Mouse (Mus musculus): Measurements from ENCODE around the gene Itga11. TPM values are rescaled to one million over a fixed set of nuclear protein-coding genes. Genes with fewer than 3 reads are reported as not detected.

The Itga11 gene
- polyA plus RNA-seq, 1 experiment from 2014 or later = 1.4 TPM

- H3K4me2 ChIP-seq (replicated peaks; ENCODE audit: low read depth, low read length) = no peak overlapping the region
- no peak overlapping the region for H3K4me3 ChIP-seq (ENCODE audit: low read depth, low read length)
- H3K9me3 ChIP-seq (ENCODE audit: control insufficient read depth, low read depth, low read length) = no peaks in the 10 kb centered on the region
- 59% methylated on average over 6 of the region's 6 CpGs for WGBS
- no peak for ATAC-seq (ENCODE audit: insufficient number of reproducible peaks, insufficient read depth, low FRiP score, low read depth)
- no peak overlapping the region for H3K27ac ChIP-seq (ENCODE audit: low read length)
- H3K36me3 ChIP-seq (ENCODE audit: control insufficient read depth, insufficient read depth, low read length) = no peaks in the 10 kb centered on the region
- no peaks in the 10 kb centered on the region for H3K27me3 ChIP-seq (ENCODE audit: control insufficient read depth, insufficient read depth, low read length)
- no peaks in the 10 kb centered on the region for H3K4me1 ChIP-seq (ENCODE audit: control insufficient read depth, insufficient read depth, low read length)
- no peak overlapping the region for H3K9ac ChIP-seq (replicated peaks; ENCODE audit: low read depth, low read length)
These were observed 45.1 kb downstream of the Itga11 start for GRCm38 (mm10) chr9:62722716-62723115.

DNA sequence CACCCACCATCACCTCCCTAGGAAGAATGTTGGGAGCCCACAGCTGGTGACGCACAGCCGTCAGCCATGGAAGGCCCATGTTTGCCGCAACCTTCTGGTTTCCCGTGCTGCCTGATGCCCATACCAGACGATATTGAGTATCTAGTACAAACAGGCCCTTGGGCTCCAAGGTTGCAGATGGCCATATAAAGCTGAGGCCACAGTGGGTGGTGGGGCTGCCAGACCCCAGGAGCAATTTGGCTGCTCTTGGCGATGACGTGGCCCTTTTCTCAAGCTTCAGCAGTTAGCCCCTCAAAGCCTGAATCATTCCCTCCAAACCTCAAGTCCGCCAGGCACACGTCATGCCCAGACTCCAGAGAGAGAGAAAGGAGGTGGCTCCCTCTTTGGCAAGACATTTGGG, 46.5 kb downstream of the Itga11 start:
- Histone ChIP-seq H3K27ac (ENCODE audit: low read length) (no peak overlapping the region), H3K9me3 (ENCODE audit: control insufficient read depth, low read depth, low read length) (no peaks in the 10 kb centered on the region), H3K27me3 (ENCODE audit: control insufficient read depth, insufficient read depth, low read length) (no peaks in the 10 kb centered on the region), H3K9ac (replicated peaks; ENCODE audit: low read depth, low read length) (no peak overlapping the region), H3K36me3 (ENCODE audit: control insufficient read depth, insufficient read depth, low read length) (no peaks in the 10 kb centered on the region), H3K4me2 (replicated peaks; ENCODE audit: low read depth, low read length) (no peak overlapping the region), H3K4me3 (ENCODE audit: low read depth, low read length) (no peak overlapping the region), H3K4me1 (ENCODE audit: control insufficient read depth, insufficient read depth, low read length) (no peaks in the 10 kb centered on the region)
- no peak for ATAC-seq (ENCODE audit: insufficient number of reproducible peaks, insufficient read depth, low FRiP score, low read depth)
- 93% methylated on average over 9 of the region's 9 CpGs for WGBS

- Histone ChIP-seq H3K4me3 (ENCODE audit: low read depth, low read length) (no peak overlapping the region), H3K4me2 (replicated peaks; ENCODE audit: low read depth, low read length) (no peak overlapping the region), H3K9ac (replicated peaks; ENCODE audit: low read depth, low read length) (no peak overlapping the region), H3K27ac (ENCODE audit: low read length) (no peak overlapping the region), H3K4me1 (ENCODE audit: control insufficient read depth, insufficient read depth, low read length) (no peaks in the 10 kb centered on the region), H3K27me3 (ENCODE audit: control insufficient read depth, insufficient read depth, low read length) (no peaks in the 10 kb centered on the region), H3K9me3 (ENCODE audit: control insufficient read depth, low read depth, low read length) (no peaks in the 10 kb centered on the region), H3K36me3 (ENCODE audit: control insufficient read depth, insufficient read depth, low read length) (no peaks in the 10 kb centered on the region)
- WGBS = 30% methylated on average over 5 of the region's 5 CpGs
- ATAC-seq (ENCODE audit: insufficient number of reproducible peaks, insufficient read depth, low FRiP score, low read depth) = no peak
These were observed 47.6 kb downstream of the Itga11 start for GRCm38 (mm10) chr9:62725247-62725646.

DNA sequence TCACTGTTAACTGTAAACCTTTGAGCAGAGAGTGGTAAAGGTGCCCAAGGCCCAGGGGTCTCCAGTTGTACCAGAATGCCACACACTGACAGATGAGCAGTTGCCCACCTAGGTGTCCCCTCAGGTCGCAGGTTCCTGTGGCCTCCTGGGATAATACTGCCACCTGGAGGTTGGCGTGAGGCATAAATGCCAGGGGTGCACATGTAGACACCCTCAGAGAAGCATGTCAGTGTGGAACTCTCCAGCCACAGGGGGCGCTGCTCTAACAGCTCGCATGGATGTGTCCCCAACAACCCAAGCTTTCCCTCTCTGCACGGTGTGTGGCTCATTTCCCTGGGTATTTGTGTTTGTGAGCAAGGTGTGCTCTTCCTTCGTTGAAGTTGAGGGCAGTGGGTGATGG, 48.8 kb downstream of the Itga11 start:
- WGBS = 57% methylated on average over 6 of the region's 6 CpGs
- H3K27ac ChIP-seq (ENCODE audit: low read length) = no peak overlapping the region
- H3K36me3 ChIP-seq (ENCODE audit: control insufficient read depth, insufficient read depth, low read length) = no peaks in the 10 kb centered on the region
- no peak overlapping the region for H3K4me3 ChIP-seq (ENCODE audit: low read depth, low read length)
- H3K4me2 ChIP-seq (replicated peaks; ENCODE audit: low read depth, low read length) = no peak overlapping the region
- no peaks in the 10 kb centered on the region for H3K9me3 ChIP-seq (ENCODE audit: control insufficient read depth, low read depth, low read length)
- ATAC-seq (ENCODE audit: insufficient number of reproducible peaks, insufficient read depth, low FRiP score, low read depth) = no peak
- no peaks in the 10 kb centered on the region for H3K27me3 ChIP-seq (ENCODE audit: control insufficient read depth, insufficient read depth, low read length)
- no peaks in the 10 kb centered on the region for H3K4me1 ChIP-seq (ENCODE audit: control insufficient read depth, insufficient read depth, low read length)
- no peak overlapping the region for H3K9ac ChIP-seq (replicated peaks; ENCODE audit: low read depth, low read length)

DNA sequence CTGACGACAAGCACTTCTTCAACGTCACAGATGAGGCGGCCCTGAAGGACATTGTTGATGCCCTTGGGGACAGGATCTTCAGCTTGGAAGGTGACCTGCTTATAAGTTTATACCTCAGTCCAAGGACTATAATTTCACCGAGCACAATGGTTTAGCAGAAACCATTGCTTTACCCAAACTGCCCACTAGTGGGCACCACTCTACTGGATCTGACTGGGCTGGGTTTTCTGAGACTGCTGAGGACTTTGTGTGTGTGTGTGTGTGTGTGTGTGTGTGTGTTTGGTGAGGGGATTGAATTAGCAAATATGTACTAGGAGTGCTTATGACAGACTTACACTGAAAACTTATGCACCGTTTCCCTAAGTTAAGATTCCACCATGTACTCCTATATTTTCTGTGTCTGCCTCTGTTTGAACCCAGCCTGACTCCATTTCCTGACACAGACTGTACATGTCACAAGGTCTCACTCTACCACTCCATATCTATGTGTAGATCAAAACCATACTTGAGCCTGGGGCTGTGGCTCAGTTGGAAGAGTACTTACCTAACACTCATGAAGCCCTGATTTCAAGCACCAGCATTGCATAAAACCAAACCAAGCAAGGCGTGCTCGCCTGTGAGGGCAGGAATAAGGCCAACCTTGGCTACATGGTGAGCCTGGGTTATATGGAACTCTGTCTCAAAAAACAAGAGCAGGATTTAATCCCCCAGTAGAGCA, 67.1 kb downstream of the Itga11 start:
- 57% methylated on average over 7 of the region's 7 CpGs for WGBS
- no peaks in the 10 kb centered on the region for H3K27me3 ChIP-seq (ENCODE audit: control insufficient read depth, insufficient read depth, low read length)
- no peaks in the 10 kb centered on the region for H3K36me3 ChIP-seq (ENCODE audit: control insufficient read depth, insufficient read depth, low read length)
- H3K9ac ChIP-seq (replicated peaks; ENCODE audit: low read depth, low read length) = no peak overlapping the region
- no peaks in the 10 kb centered on the region for H3K9me3 ChIP-seq (ENCODE audit: control insufficient read depth, low read depth, low read length)
- H3K4me1 ChIP-seq (ENCODE audit: control insufficient read depth, insufficient read depth, low read length) = peaks cover 3% of the 10 kb centered on the region; the same call in 1 of the 2 replicates
- H3K4me3 ChIP-seq (ENCODE audit: low read depth, low read length) = no peak overlapping the region
- no peak overlapping the region for H3K4me2 ChIP-seq (replicated peaks; ENCODE audit: low read depth, low read length)
- no peak for ATAC-seq (ENCODE audit: insufficient number of reproducible peaks, insufficient read depth, low FRiP score, low read depth)
- H3K27ac ChIP-seq (ENCODE audit: low read length) = no peak overlapping the region

GRCm38 (mm10) chr9:62746646-62747045, 69.0 kb downstream of the Itga11 start:
- ATAC-seq (ENCODE audit: insufficient number of reproducible peaks, insufficient read depth, low FRiP score, low read depth) = no peak
- Histone ChIP-seq H3K27ac (ENCODE audit: low read length) (no peak overlapping the region), H3K27me3 (ENCODE audit: control insufficient read depth, insufficient read depth, low read length) (no peaks in the 10 kb centered on the region), H3K4me1 (ENCODE audit: control insufficient read depth, insufficient read depth, low read length) (peaks cover 3% of the 10 kb centered on the region; the same call in 1 of the 2 replicates), H3K4me3 (ENCODE audit: low read depth, low read length) (no peak overlapping the region), H3K9ac (replicated peaks; ENCODE audit: low read depth, low read length) (no peak overlapping the region), H3K36me3 (ENCODE audit: control insufficient read depth, insufficient read depth, low read length) (no peaks in the 10 kb centered on the region), H3K9me3 (ENCODE audit: control insufficient read depth, low read depth, low read length) (no peaks in the 10 kb centered on the region), H3K4me2 (replicated peaks; ENCODE audit: low read depth, low read length) (no peak overlapping the region)
- 67% methylated on average over 6 of the region's 6 CpGs for WGBS

DNA sequence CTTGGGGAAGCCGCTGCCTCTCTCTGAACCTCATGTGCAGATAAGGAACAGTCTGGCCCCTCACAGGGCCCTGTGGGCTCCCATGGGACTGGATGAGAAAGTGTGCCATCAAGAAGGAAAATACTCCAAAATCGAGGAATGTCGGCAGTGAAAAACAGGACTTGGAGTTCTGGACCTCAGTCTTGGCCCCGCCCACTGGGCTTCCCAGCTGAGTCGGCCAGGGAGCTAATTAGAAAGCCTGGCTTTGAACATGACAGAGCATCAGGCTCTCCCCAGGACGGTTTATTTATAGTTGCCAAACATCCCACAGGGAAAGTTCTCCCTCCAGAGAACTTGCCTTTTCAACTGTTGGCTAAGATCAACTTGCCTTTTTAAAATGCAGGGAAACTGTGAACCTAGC, 72.0 kb downstream of the Itga11 start:
- H3K27me3 ChIP-seq (ENCODE audit: control insufficient read depth, insufficient read depth, low read length) = no peaks in the 10 kb centered on the region
- no peak overlapping the region for H3K27ac ChIP-seq (ENCODE audit: low read length)
- no peak for ATAC-seq (ENCODE audit: insufficient number of reproducible peaks, insufficient read depth, low FRiP score, low read depth)
- no peaks in the 10 kb centered on the region for H3K36me3 ChIP-seq (ENCODE audit: control insufficient read depth, insufficient read depth, low read length)
- no peak overlapping the region for H3K9ac ChIP-seq (replicated peaks; ENCODE audit: low read depth, low read length)
- no peaks in the 10 kb centered on the region for H3K9me3 ChIP-seq (ENCODE audit: control insufficient read depth, low read depth, low read length)
- WGBS = 61% methylated on average over 6 of the region's 6 CpGs
- peaks cover 3% of the 10 kb centered on the region; the same call in 1 of the 2 replicates for H3K4me1 ChIP-seq (ENCODE audit: control insufficient read depth, insufficient read depth, low read length)
- H3K4me3 ChIP-seq (ENCODE audit: low read depth, low read length) = no peak overlapping the region
- H3K4me2 ChIP-seq (replicated peaks; ENCODE audit: low read depth, low read length) = no peak overlapping the region

DNA sequence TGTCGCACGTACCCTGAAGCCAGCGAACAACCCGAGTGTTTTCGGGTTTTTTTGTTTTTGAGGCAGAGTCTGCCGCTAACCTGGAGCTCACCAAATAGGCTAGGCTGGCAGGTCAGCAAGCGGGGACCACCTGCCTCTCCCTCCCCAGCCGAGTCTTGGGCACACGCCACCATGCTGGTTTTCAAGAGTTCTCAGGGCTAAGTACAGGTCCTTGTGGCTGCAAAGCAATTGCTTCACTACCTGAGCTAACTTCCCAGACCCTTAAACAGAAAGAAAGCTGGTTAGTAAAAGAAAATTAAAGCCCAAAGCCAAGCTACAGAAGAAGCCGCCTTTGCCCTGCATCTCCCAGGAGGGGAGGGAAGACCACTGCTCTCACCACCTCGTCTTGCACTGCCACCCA, 72.8 kb downstream of the Itga11 start:
- Histone ChIP-seq H3K4me3 (ENCODE audit: low read depth, low read length) (no peak overlapping the region), H3K36me3 (ENCODE audit: control insufficient read depth, insufficient read depth, low read length) (no peaks in the 10 kb centered on the region), H3K27me3 (ENCODE audit: control insufficient read depth, insufficient read depth, low read length) (no peaks in the 10 kb centered on the region), H3K9ac (replicated peaks; ENCODE audit: low read depth, low read length) (no peak overlapping the region), H3K4me1 (ENCODE audit: control insufficient read depth, insufficient read depth, low read length) (peaks cover 3% of the 10 kb centered on the region; the same call in 1 of the 2 replicates), H3K9me3 (ENCODE audit: control insufficient read depth, low read depth, low read length) (no peaks in the 10 kb centered on the region), H3K4me2 (replicated peaks; ENCODE audit: low read depth, low read length) (no peak overlapping the region), H3K27ac (ENCODE audit: low read length) (no peak overlapping the region)
- no peak for ATAC-seq (ENCODE audit: insufficient number of reproducible peaks, insufficient read depth, low FRiP score, low read depth)
- 86% methylated on average over 11 of the region's 11 CpGs for WGBS

GRCm38 (mm10) chr9:62758288-62758687, 80.7 kb downstream of the Itga11 start:
- no peaks in the 10 kb centered on the region for H3K27me3 ChIP-seq (ENCODE audit: control insufficient read depth, insufficient read depth, low read length)
- no peak for ATAC-seq (ENCODE audit: insufficient number of reproducible peaks, insufficient read depth, low FRiP score, low read depth)
- no peak overlapping the region for H3K4me2 ChIP-seq (replicated peaks; ENCODE audit: low read depth, low read length)
- H3K4me3 ChIP-seq (ENCODE audit: low read depth, low read length) = no peak overlapping the region
- no peaks in the 10 kb centered on the region for H3K36me3 ChIP-seq (ENCODE audit: control insufficient read depth, insufficient read depth, low read length)
- no peak overlapping the region for H3K27ac ChIP-seq (ENCODE audit: low read length)
- H3K4me1 ChIP-seq (ENCODE audit: control insufficient read depth, insufficient read depth, low read length) = no peaks in the 10 kb centered on the region
- WGBS = 79% methylated on average over 4 of the region's 4 CpGs
- no peaks in the 10 kb centered on the region for H3K9me3 ChIP-seq (ENCODE audit: control insufficient read depth, low read depth, low read length)
- no peak overlapping the region for H3K9ac ChIP-seq (replicated peaks; ENCODE audit: low read depth, low read length)
